Mouse (Mus musculus) ES-E14 (cell line): ENCODE data around the gene Fbxl4.

ENCODE experiments used
- HCFC1 ChIP-seq: IDR thresholded peaks from 2 replicates; pipeline ENCODE4 v1.6.1; 2012; ENCODE audit warnings: low read length, inconsistent platforms, borderline replicate concordance; ENCODE audit not compliant: insufficient read depth
- MAFK ChIP-seq: IDR thresholded peaks from 2 replicates; pipeline ENCODE4 v1.6.1; 2014; ENCODE audit warnings: mild to moderate bottlenecking, low read depth, low read length, inconsistent platforms; ENCODE audit not compliant: insufficient read depth
- ZC3H11A ChIP-seq: IDR thresholded peaks from 2 replicates; pipeline ENCODE4 v1.6.1; 2012; ENCODE audit warnings: low read depth, mild to moderate bottlenecking, inconsistent platforms, low read length, borderline replicate concordance
- ZNF384 ChIP-seq: IDR thresholded peaks from 2 replicates; pipeline ENCODE4 v1.6.1; 2012; ENCODE audit warnings: low read depth, low read length, inconsistent platforms

- TF ChIP-seq ZC3H11A = no peak
- no peak for TF ChIP-seq HCFC1
- TF ChIP-seq MAFK = no peak
- no peak for TF ChIP-seq ZNF384
These were observed 35.6 kb downstream of the Fbxl4 start for GRCm38 (mm10) chr4:22392777-22393473.
